Mouse (Mus musculus) kidney, postnatal 0 days (tissue): Measurements from ENCODE around the gene Hcar2. TPM values are rescaled to one million over a fixed set of nuclear protein-coding genes. Genes with fewer than 3 reads are reported as not detected.

Experiments
- ATAC-seq: fragments of 200-750 bp; cut with Nextera tagmentation; replicated peaks from 2 replicates; pipeline ENCODE4 v1.8.0; 2017; ENCODE audit warnings: low read depth, moderate number of reproducible peaks, moderate TSS enrichment, moderate library complexity; ENCODE audit not compliant: low FRiP score
- DNase-seq: peaks from one replicate; pipeline ENCODE4 v3.0.0-alpha.2; 2016; ENCODE audit warnings: low spot score
- H3K27ac ChIP-seq: fragments of 300-500 bp; sonication (generic); 2 replicates; pipeline ENCODE4 v1.5.1; 2014; ENCODE audit warnings: mild to moderate bottlenecking
- H3K27me3 ChIP-seq: fragments of 300-500 bp; sonication (generic); 2 replicates; pipeline ENCODE4 v1.6.1; 2014; ENCODE audit warnings: low read length, mixed read lengths; ENCODE audit not compliant: insufficient read depth
- H3K36me3 ChIP-seq: fragments of 300-500 bp; sonication (generic); 2 replicates; pipeline ENCODE4 v1.6.1; 2014; ENCODE audit warnings: low read length, mixed read lengths; ENCODE audit not compliant: insufficient read depth
- H3K4me1 ChIP-seq: fragments of 300-500 bp; sonication (generic); replicated peaks from 2 replicates; pipeline ENCODE4 v1.6.1; 2014; ENCODE audit warnings: antibody characterized with exemption, low read length, mixed read lengths; ENCODE audit not compliant: insufficient read depth
- H3K4me2 ChIP-seq: fragments of 300-500 bp; sonication (generic); 2 replicates; pipeline ENCODE4 v1.6.1; 2014; ENCODE audit warnings: mild to moderate bottlenecking, low read length, moderate library complexity, mixed read lengths
- H3K4me3 ChIP-seq: fragments of 300-500 bp; sonication (generic); replicated peaks from 2 replicates; pipeline ENCODE4 v1.5.1; 2014; ENCODE audit warnings: low read depth, low read length
- H3K9ac ChIP-seq: fragments of 300-500 bp; sonication (generic); 2 replicates; pipeline ENCODE4 v1.6.1; 2014; ENCODE audit warnings: low read depth, low read length
- H3K9me3 ChIP-seq: fragments of 300-500 bp; sonication (generic); replicated peaks from 2 replicates; pipeline ENCODE4 v1.6.1; 2016; ENCODE audit warnings: low read length, inconsistent platforms, mixed read lengths
- CTCF ChIP-seq: IDR thresholded peaks from 2 replicates; pipeline ENCODE4 v1.5.1; 2016; ENCODE audit warnings: antibody characterized with exemption, low read depth, mild to moderate bottlenecking, moderate library complexity
- WGBS: fragments of 180-500 bp; shearing (Covaris S2); extraction: QIAGEN DNeasy Blood & Tissue Kit; methylation state at CpG from one replicate; pipeline ENCODE4 v1.1.7; 2014; 5-methylcytosine and 5-hydroxymethylcytosine counted together
- polyA plus RNA-seq: library from polyadenylated mRNA; unstranded; fragments of >200 nt; fragmentation: Nextera tagmentation; extraction: Ambion mirVana; gene quantifications from 2 replicates; pipeline ENCODE4 v1.2.1, GENCODE M21; 2015

Hcar2 gene
- polyA plus RNA-seq, 1 experiment from 2014 or later: not detected

DNA sequence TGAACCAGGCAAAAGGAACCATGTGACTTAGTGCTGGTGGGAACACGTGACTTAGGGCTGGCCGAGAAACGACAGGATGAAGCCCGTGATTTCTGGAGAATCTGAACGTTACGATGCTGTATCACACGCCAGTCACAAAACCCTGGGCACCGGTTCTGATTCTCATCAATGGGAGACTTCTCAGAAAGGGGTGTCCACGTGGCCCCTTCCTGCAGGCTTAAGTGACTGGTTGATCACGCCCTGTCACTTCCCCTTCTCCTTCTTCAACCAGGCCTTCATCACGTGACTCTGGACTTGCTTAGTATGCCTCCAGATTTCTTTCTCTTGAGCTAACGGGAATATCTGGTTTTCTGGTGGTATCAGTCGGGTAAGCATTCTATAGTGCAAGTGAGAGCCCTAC lies 32.1 kb upstream of the Hcar2 start:
- DNase-seq: no peak
- Histone ChIP-seq H3K36me3 (no peaks in the 10 kb centered on the region), H3K9ac (no peak overlapping the region), H3K4me2 (no peak overlapping the region), H3K4me3 (no peak overlapping the region), H3K27ac (no peak overlapping the region), H3K4me1 (no peaks in the 10 kb centered on the region), H3K27me3 (no peaks in the 10 kb centered on the region), H3K9me3 (no peaks in the 10 kb centered on the region)
- TF ChIP-seq CTCF: no peak
- 87% methylated on average over 13 of the region's 13 CpGs for WGBS
- ATAC-seq: no peak

DNA sequence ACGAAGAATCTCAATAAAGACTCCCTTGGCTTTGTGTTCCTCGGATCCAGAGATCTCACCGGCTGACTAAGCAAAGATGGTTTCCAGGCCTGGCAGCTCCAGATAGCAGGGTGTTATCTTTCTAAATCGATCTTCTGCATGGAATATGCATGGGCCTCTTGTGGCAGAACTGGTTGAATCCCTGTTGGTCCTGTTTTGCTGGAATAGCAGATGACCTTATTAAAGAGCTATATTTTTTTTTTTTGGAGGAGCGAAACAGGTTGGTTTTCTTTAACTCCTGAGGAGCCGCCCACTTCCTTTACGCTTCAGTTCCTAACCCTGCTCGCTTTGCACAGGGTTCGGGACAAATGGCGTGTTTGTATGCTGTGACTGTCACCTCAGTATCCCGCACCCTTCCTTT lies 31.1 kb upstream of the Hcar2 start:
- no peak for DNase-seq
- TF ChIP-seq CTCF: no peak
- ATAC-seq: no peak

DNA sequence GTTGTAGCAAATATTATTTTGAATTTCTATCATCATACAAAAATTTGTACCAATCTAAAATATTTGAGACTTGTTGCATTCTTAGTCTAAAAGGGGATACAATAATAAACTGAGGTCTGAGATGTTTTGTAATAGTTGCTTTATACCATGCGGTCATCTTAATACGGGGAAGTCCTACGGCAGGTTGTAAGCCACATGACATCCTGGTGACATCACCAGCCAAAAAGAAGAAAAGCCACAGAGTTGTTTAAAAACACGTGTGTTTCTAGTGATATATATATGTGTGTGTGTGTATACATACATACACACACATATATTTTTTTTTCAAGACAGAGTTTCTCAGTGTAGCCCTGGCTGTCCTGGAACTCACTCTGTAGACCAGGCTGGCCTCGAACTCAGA lies 28.2 kb upstream of the Hcar2 start:
- DNase-seq (no peak), ATAC-seq (no peak)
- no peak overlapping the region for H3K4me2 ChIP-seq
- H3K4me1 ChIP-seq: no peaks in the 10 kb centered on the region
- H3K9me3 ChIP-seq: no peaks in the 10 kb centered on the region
- no peaks in the 10 kb centered on the region for H3K36me3 ChIP-seq
- H3K27me3 ChIP-seq: no peaks in the 10 kb centered on the region
- H3K9ac ChIP-seq: no peak overlapping the region
- WGBS: 87% methylated on average over 5 of the region's 5 CpGs
- no peak overlapping the region for H3K4me3 ChIP-seq
- no peak for TF ChIP-seq CTCF
- no peak overlapping the region for H3K27ac ChIP-seq

More for the DNA sequence above, 31.1 kb upstream of the Hcar2 start:
- H3K9ac ChIP-seq: no peak overlapping the region
- H3K4me2 ChIP-seq: no peak overlapping the region
- no peaks in the 10 kb centered on the region for H3K27me3 ChIP-seq
- no peaks in the 10 kb centered on the region for H3K9me3 ChIP-seq
- WGBS: 45% methylated on average over 11 of the region's 11 CpGs
- H3K27ac ChIP-seq: no peak overlapping the region
- H3K4me1 ChIP-seq: no peaks in the 10 kb centered on the region
- H3K36me3 ChIP-seq: no peaks in the 10 kb centered on the region
- no peak overlapping the region for H3K4me3 ChIP-seq

DNA sequence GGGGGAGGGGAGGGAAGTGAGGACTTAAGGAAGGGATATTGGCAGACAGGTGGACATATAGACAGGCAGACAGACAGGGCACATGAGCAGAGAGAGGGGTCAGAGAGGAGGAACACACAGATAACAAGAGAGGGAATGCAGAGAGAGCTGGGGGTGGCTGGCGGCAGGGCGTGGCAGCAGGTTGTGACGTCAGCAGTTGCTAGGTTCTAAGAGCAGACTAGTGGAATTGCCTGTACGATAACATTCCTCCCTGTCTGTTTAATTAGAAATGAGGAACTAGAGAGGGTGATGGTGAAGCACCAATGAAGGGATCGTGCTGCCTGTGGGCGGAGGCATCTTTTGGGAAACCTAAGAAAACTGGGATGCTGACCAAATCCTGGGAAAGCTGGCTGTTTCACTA lies 26.4 kb upstream of the Hcar2 start:
- H3K9ac ChIP-seq: no peak overlapping the region
- H3K4me3 ChIP-seq: no peak overlapping the region
- H3K27me3 ChIP-seq: no peaks in the 10 kb centered on the region
- 39% methylated on average over 6 of the region's 6 CpGs for WGBS
- H3K27ac ChIP-seq: no peak overlapping the region
- no peak overlapping the region for H3K4me2 ChIP-seq
- ATAC-seq: no peak
- TF ChIP-seq CTCF: no peak
- H3K9me3 ChIP-seq: no peaks in the 10 kb centered on the region
- H3K36me3 ChIP-seq: no peaks in the 10 kb centered on the region
- DNase-seq: peak; percentile 85
- no peaks in the 10 kb centered on the region for H3K4me1 ChIP-seq

DNA sequence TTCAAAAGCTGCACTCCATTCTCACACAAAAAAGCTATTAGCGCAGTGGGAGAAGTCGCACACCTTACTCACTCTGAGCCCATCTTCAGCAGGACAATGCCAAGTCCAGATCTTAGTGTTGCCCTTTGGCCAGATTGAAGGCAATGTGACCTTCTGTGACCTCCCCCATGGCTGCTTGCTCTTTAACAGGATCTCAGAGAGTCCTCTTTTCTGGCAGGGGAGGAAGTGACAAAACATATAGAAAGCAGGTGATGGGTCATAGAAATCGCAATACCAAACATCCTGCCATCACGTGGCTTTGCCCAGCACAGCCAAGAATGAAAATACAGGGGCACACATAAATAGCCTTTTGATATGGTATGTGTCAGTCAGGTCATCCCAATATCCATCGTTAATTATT lies 25.7 kb upstream of the Hcar2 start:
- no peak for DNase-seq
- no peaks in the 10 kb centered on the region for H3K36me3 ChIP-seq
- no peak overlapping the region for H3K27ac ChIP-seq
- no peak for ATAC-seq
- H3K4me3 ChIP-seq: no peak overlapping the region
- H3K4me1 ChIP-seq: no peaks in the 10 kb centered on the region
- H3K9me3 ChIP-seq: no peaks in the 10 kb centered on the region
- no peak overlapping the region for H3K4me2 ChIP-seq
- H3K9ac ChIP-seq: no peak overlapping the region
- H3K27me3 ChIP-seq: no peaks in the 10 kb centered on the region
- WGBS: 80% methylated on average over 5 of the region's 5 CpGs
- no peak for TF ChIP-seq CTCF

DNA sequence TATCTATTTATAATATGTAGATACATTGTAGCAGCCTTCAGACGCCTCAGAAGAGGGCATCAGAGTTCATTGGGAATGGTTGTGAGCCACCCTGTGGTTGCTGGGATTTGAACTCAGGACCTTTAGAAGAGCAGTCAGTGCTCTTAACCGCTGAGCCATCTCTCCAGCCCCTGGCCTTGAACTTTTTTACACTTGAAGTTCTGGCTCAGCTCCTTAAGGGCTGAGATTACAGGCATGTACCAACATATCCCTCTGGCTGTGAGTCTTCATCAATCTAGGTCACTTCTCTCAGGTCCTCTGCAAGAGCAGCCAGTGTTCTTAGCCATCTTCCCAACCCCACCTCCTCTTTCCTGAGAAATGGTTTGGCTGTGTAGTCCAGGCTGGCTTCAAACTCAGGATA lies 25.0 kb upstream of the Hcar2 start:
- Histone ChIP-seq H3K4me3 (no peak overlapping the region), H3K9me3 (no peaks in the 10 kb centered on the region), H3K27me3 (no peaks in the 10 kb centered on the region), H3K4me2 (no peak overlapping the region), H3K9ac (no peak overlapping the region), H3K27ac (no peak overlapping the region), H3K36me3 (no peaks in the 10 kb centered on the region), H3K4me1 (no peaks in the 10 kb centered on the region)
- 78% methylated on average over 2 of the region's 2 CpGs for WGBS
- TF ChIP-seq CTCF: no peak
- DNase-seq (no peak), ATAC-seq (no peak)

DNA sequence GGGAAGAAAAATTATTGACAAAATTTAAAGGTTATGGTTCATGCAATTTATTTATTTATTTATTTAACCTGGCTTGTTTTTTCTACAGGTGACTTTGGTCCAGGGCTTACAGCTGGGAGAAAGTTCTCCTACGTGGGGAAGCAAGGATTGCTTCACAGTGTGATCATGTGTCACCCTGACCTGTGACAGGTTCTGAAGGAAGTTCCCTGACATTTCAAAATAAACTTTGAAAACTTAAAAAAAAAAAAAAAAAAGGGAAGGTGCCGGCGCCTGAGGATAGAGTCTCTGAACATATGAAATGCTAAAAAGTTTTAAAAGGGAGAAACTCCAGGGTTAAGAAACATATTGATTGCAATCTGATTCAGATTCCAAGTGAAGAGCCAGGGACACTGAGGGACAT lies 21.1 kb upstream of the Hcar2 start:
- Histone ChIP-seq H3K4me1 (no peaks in the 10 kb centered on the region), H3K4me3 (no peak overlapping the region), H3K9ac (no peak overlapping the region), H3K4me2 (no peak overlapping the region), H3K9me3 (no peaks in the 10 kb centered on the region), H3K27ac (no peak overlapping the region), H3K36me3 (no peaks in the 10 kb centered on the region), H3K27me3 (no peaks in the 10 kb centered on the region)
- 53% methylated on average over 3 of the region's 3 CpGs for WGBS
- DNase-seq: no peak
- TF ChIP-seq CTCF: no peak
- no peak for ATAC-seq
